Mouse (Mus musculus) layer of hippocampus, adult 8-10 months (tissue): ENCODE measurements around the gene Prodh2. TPM values are rescaled to one million over a fixed set of nuclear protein-coding genes. Genes with fewer than 3 reads are reported as not detected.

ENCODE experiments used
- DNase-seq, 2 experiments: peaks; one replicate each; pipeline ENCODE4 v3.0.0; 2022; ENCODE audit warnings: low spot score in 2 of 2
- microRNA-seq, 2 experiments: library from miRNA; unstranded; fragments of <30 nt; microRNA quantifications; one replicate each; pipeline ENCODE4 v1.2.0; 2022
- total RNA-seq, 4 experiments: library from RNA; stranded (reverse); gene quantifications; 2 replicates each; pipeline ENCODE4 v1.2.4; 2022

Prodh2 gene
- total RNA-seq, 4 experiments from 2014 or later, result 0.56 TPM; not detected in 3

DNA sequence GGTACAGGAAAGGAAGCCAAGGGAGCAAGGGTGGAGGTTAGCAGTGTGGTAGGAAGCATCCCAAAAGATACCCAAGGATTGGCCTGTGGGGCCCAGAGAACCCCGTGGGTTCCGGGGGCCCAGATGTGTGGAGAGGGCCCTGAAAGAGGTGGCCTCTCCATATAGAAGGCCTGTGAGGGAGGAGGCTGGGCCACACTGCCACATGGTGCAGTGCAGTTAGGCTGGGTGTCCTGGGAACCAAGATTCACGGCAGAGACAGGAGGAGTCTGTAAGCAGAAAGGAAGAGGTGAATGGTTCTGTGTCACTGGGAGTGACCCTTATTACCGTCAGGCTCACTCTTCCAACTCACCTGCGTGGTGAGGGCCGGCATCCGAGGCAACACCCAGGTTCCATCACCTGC is 47.1 kb downstream of the Prodh2 start:
- DNase-seq, result no peak

- no peak for DNase-seq
Measured at GRCm38 (mm10) chr7:30544327-30544726, 50.9 kb downstream of the Prodh2 start.

GRCm38 (mm10) chr7:30549880-30550279 is 56.5 kb downstream of the Prodh2 start:
- DNase-seq, result no peak

- no peak for DNase-seq
Measured at GRCm38 (mm10) chr7:30550603-30551002, 57.2 kb downstream of the Prodh2 start.

GRCm38 (mm10) chr7:30551445-30552101 is 58.2 kb downstream of the Prodh2 start:
- no peak for DNase-seq

DNA sequence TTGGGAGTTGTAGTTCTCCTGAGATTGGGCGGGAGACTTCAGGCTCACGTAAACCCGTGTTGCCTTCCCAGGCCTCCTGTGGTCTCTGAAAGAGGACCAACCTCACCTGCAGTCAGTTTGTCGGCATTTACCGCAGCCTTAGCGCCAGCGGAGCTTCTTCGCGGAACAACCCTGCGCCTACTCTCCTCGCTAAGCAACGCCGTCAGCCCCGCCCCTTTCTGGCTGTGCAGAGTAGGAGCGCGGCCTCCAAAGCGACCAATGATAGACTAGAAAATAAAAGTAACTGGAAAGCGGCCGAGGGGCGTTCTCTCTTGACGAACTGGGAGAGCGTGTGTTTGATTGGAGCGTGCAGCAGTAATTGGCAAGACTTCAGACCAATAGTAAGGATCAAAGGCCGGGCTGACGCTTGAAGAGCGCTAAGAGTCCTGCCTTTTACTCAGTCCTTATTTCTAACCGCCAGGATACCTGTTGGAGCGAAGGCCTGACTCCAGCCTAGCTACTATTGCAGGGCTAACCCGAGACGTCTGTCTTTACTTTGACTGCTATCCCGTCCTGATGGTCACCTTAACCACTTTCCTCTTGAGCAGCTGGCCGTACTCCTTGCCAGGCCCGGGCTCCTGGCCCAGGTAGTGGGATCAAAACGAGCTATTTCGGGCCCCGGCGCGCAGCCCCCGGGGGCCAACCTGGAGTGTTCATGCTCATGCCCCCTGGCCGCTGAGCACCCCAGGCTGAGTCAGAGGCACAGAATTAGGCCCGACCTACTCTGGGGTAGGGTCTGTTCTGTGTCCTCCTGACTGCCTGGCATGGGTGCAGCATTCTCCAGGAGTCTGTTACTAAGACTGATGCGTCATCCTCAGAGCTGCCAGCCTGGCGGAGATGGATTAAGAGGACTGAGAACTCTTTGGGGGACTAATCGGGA is 58.9 kb downstream of the Prodh2 start, which contains the start of the genes Hspb6 and Proser3:
Hspb6 (plus strand) TSS at position 77 of the 919 bp plus-strand sequence.
Proser3 (minus strand) TSS at position 198 of the 919 bp plus-strand sequence.
- DNase-seq, result peak; percentile 96 to 98

DNA sequence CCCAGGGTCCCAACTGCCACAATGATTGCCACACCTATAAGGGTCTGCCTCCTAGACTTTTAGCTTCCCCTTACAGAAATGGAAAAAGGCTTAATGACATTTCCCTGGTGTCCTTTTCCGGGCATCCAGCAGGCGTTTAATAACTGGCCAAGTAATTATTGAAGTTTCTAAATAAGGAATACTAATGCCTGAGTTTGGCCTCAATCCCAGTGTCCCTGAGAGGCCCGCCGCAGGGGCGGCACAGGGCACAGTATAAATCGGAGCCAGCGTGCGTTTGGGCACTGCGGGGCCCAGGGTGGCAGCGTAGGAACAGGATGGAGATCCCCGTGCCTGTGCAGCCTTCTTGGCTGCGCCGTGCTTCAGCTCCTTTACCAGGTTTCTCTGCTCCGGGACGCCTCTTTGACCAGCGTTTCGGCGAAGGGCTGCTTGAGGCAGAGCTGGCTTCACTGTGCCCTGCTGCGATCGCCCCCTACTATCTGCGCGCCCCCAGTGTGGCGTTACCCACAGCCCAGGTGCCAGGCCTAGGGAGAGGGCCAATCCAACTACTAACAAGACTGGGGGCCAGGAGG is 59.7 kb downstream of the Prodh2 start:
- DNase-seq, result peak; percentile 26 to 53

DNA sequence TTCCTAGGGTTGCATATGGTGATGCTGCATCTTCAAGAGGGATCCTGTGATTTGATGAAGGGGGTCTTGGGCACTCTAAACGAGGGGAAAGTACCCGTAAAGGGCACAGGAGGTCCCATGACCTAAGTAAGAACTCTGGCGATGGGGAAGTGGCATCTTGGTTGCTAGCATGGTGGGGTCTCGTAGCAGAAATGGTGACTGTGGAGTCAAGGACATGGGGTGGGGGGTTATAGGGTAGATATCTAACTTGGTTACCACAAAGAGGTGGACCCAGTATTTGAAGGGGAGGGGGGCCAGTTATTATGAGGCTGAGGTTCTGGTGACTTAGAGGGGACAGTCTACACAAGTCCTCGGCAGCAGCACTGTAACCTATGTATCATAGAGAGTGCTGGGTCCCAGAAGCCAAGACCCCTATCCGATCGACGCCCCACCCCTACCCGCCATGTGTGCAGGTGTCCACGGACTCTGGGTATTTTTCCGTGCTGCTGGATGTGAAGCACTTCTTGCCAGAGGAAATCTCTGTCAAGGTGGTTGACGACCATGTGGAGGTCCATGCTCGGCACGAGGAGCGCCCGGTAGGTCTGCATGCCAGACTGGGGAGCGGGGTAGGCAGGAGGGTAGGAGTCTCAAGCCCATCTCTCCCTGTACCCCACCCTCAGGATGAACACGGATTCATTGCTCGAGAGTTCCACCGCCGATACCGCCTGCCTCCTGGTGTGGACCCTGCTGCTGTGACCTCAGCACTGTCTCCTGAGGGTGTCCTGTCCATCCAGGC is 60.6 kb downstream of the Prodh2 start:
- no peak for DNase-seq

- no peak for DNase-seq
Measured at GRCm38 (mm10) chr7:30556894-30557536, 63.6 kb downstream of the Prodh2 start.

DNA sequence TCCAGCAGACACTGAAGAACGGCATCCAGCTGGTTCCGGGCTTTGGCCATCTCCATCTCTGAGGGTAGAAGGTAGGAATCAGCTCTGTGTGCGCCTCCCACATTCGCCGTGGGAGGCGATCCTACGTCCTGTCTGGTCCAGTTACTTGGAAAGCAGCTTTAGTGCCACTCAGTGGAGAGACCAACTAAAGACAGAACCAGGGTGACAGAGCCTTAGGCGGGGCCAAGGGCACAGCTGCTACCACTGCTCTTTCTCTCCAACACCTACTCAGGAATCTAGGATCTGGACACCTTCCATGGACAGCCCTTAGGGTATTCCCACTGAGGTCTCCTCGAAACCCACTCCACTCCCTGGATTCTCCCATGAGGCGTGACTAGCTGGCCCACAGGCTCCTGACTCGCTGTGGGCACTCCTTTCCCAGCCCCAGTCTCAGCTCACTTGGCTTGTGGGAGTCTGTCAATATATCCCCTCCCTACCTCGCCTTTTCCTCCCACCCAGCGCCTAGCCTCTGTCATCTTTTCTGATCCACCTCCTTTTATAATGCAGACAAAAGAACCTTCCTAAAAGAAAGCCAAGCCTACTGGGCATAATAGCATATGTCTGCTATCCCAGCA is 64.6 kb downstream of the Prodh2 start:
- DNase-seq, result no peak

GRCm38 (mm10) chr7:30558656-30559442 is 65.4 kb downstream of the Prodh2 start:
- no peak for DNase-seq

DNA sequence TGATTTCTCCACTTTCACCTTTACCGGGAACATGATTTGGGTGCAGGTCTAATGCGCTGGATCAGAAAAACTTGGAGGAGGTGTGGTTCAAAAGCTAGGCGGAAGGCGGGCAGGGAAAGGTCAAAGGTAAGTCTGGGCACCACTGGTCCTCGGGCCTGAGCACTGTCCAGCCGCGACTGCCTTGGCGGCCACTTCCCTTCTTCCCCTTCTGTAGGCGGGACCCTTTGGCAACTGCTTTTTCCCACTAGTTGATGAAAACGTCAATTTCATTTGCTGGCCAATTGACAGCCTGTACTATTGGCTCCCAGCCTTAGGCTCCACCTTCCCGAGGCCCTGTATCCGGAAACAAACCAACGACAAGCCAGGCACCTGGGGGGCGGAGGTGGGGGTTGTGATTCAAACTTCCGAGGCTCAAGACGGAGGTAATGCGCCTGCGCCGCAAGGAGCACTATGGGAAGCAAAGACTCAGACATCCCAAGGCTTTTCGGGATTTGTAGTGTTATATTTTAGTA is 66.1 kb downstream of the Prodh2 start, which contains the start of gene Lin37:
Lin37 (minus strand) TSS at position 396 of the 512 bp plus-strand sequence.
- DNase-seq, result peak; percentile 99

- no peak for DNase-seq
Measured at GRCm38 (mm10) chr7:30560296-30560695, 66.9 kb downstream of the Prodh2 start.

DNA sequence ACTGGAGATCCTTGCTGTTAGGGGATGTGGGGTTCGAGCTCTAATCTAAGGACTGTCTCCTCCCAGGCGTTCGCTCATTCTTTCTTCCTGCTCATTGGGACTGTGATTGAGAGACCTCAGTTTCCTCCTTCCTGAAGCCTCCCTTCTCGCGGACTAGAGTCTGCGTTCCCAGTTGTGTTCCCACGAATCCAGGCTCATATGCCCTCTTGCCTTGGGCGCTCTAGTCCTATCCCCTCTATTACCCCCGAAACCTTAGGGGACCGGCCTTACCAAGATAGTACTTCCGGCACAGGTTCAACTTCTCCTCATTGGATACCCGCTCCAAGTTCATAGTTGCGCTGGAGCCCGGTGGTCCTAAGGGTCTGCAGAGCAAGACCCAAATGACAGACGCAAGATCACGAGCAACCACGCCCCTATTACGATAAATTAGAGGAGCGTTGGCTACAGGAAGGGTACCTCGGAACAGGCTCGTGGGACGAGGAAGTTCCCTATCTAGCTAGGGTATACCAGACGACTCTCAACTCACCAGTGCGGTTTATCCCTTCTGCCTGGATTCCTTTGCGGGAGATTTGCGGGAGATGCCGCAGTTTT is 69.2 kb downstream of the Prodh2 start:
- DNase-seq, result peak in 1 of 2 experiments; percentile 44

Small RNA genes within 50 kb of the gene (microRNA-seq; reads per million reads assigned to microRNA genes)
- 0.25 to 0.96 reads per million in 2 experiments for gene Gm38670

Other genes starting within 250 kb of the Prodh2 start
- gene Thap8, start 213.5 kb upstream of the Prodh2 start, total RNA-seq, result under 1 TPM in 2 of 4 experiments, not detected in 2; 0.41 to 0.77 TPM
- gene Wdr62, start 213.2 kb upstream of the Prodh2 start, total RNA-seq, result 1 to 10 TPM; 1.1 to 3.4 (median 2.4) TPM
- gene Clip3, start 201.9 kb upstream of the Prodh2 start, total RNA-seq, result 100 to 1,000 TPM; 351 to 448 (median 412) TPM
- 10 to 100 TPM; 52.8 to 69.5 (median 65.3) TPM for gene Alkbh6, start 184.9 kb upstream of the Prodh2 start, total RNA-seq
- 10 to 100 TPM in 3 of 4 experiments, 1 to 10 TPM in 1; 9.6 to 21.2 (median 15.0) TPM for gene Syne4, start 178.8 kb upstream of the Prodh2 start, total RNA-seq
- gene E130208F15Rik, start 171.9 kb upstream of the Prodh2 start, total RNA-seq, result under 1 TPM; 0.53 to 0.82 (median 0.66) TPM
- 1 to 10 TPM; 6.7 to 9.9 (median 8.4) TPM for gene Sdhaf1, start 169.7 kb upstream of the Prodh2 start, total RNA-seq
- gene Lrfn3, start 130.8 kb upstream of the Prodh2 start, total RNA-seq, result 10 to 100 TPM; 28.2 to 31.6 (median 29.2) TPM
- 100 to 1,000 TPM in 2 of 4 experiments, 10 to 100 TPM in 2; 24.9 to 572 (median 243) TPM for gene Tyrobp, start 79.9 kb upstream of the Prodh2 start, total RNA-seq
- 1 to 10 TPM in 3 of 4 experiments, not detected in 1; 1.8 to 3.3 (median 2.3) TPM for gene Hcst, start 73.8 kb upstream of the Prodh2 start, total RNA-seq
- 1 to 10 TPM; 2.8 to 4.1 (median 3.2) TPM for gene Nfkbid, start 71.9 kb upstream of the Prodh2 start, total RNA-seq
- gene Aplp1, start 48.1 kb upstream of the Prodh2 start, total RNA-seq, result 1,000 to 10,000 TPM; 1,209 to 1,263 (median 1,238) TPM
- 10 to 100 TPM in 3 of 4 experiments, 1 to 10 TPM in 1; 9.6 to 13.7 (median 11.2) TPM for gene Kirrel2, start 35.9 kb upstream of the Prodh2 start, total RNA-seq
- gene Nphs1, start 35.3 kb upstream of the Prodh2 start, total RNA-seq, result 1 to 10 TPM; 1.5 to 1.9 (median 1.6) TPM
- gene Arhgap33, start 41.4 kb downstream of the Prodh2 start, total RNA-seq, result 100 to 1,000 TPM in 3 of 4 experiments, 10 to 100 TPM in 1; 99.8 to 118 (median 110) TPM
- 10 to 100 TPM in 1 of 4 experiments, 1 to 10 TPM in 3; 3.2 to 10.3 (median 6.5) TPM for gene Hspb6, start 58.6 kb downstream of the Prodh2 start, total RNA-seq
- 1 to 10 TPM; 4.4 to 8.9 (median 6.1) TPM for gene Proser3, start 58.7 kb downstream of the Prodh2 start, total RNA-seq
- 10 to 100 TPM; 41.3 to 54.0 (median 46.9) TPM for gene Lin37, start 66.2 kb downstream of the Prodh2 start, total RNA-seq
- 10 to 100 TPM; 68.2 to 81.1 (median 78.7) TPM for gene U2af1l4, start 69.7 kb downstream of the Prodh2 start, total RNA-seq
- gene Gm49396, start 69.7 kb downstream of the Prodh2 start, total RNA-seq, result 10 to 100 TPM in 2 of 4 experiments, 1 to 10 TPM in 2; 6.3 to 14.8 (median 11.1) TPM
- gene Psenen, start 70.0 kb downstream of the Prodh2 start, total RNA-seq, result 10 to 100 TPM; 85.9 to 91.0 (median 88.4) TPM
- 1 to 10 TPM; 4.0 to 5.7 (median 4.6) TPM for gene Igflr1, start 71.8 kb downstream of the Prodh2 start, total RNA-seq
- 10 to 100 TPM; 44.1 to 60.2 (median 56.1) TPM for gene Kmt2b, start 95.1 kb downstream of the Prodh2 start, total RNA-seq
- gene Zbtb32, start 105.3 kb downstream of the Prodh2 start, total RNA-seq, result not detected
- gene Upk1a, start 119.2 kb downstream of the Prodh2 start, total RNA-seq, result 1 to 10 TPM in 1 of 4 experiments, under 1 TPM in 2, not detected in 1; 0.39 to 1.2 (median 0.89) TPM
- gene Cox6b1, start 132.5 kb downstream of the Prodh2 start, total RNA-seq, result 100 to 1,000 TPM; 631 to 661 (median 651) TPM
- gene Etv2, start 142.2 kb downstream of the Prodh2 start, total RNA-seq, result not detected
- 10 to 100 TPM; 61.9 to 71.5 (median 70.1) TPM for gene Rbm42, start 156.7 kb downstream of the Prodh2 start, total RNA-seq
- 1 to 10 TPM; 5.7 to 8.3 (median 6.8) TPM for gene Haus5, start 171.4 kb downstream of the Prodh2 start, total RNA-seq
- not detected for gene Pmis2, start 178.0 kb downstream of the Prodh2 start, total RNA-seq
- gene 2200002J24Rik, start 205.3 kb downstream of the Prodh2 start, total RNA-seq, result not detected
- 1 to 10 TPM; 1.1 to 2.1 (median 1.6) TPM for gene Atp4a, start 218.6 kb downstream of the Prodh2 start, total RNA-seq
- 100 to 1,000 TPM; 110 to 119 (median 116) TPM for gene Tmem147, start 235.9 kb downstream of the Prodh2 start, total RNA-seq